Mouse (Mus musculus) Muller cell, postnatal 12 days (primary cell): ENCODE measurements at regions not wholly inside any gene's neighbourhood (a gene's known extent, or its start where the extent isn't known, plus 50 kb on each side); places are given as distances from the start of the nearest gene placed in this dataset.
"Not testable (repeated sequence)": the region's sequence is repeated elsewhere in the genome, so short reads cannot be mapped to it uniquely, and the experiment has no call there.

Experiments
- DNase-seq: peaks from one replicate; pipeline ENCODE4 v3.0.0-alpha.2; 2015; ENCODE audit errors: inconsistent ontology term

DNA sequence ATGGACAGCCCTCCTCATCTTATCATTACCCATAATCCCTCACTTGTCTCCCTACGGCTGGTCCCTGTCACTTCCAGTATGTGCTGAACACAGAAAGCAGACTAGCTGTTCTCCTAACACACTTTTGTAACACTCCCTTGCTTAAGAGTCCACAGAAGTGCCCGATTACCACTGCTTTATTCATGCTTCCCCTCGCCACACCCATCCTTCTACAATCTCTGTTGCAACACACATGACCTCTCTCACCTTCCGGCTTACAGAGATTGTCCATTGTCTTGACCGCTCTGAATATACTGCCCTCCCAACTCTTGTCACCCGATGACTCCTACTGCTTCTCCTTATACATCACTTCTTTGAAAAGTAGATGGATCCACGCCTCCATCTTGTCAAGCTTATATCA, 132.9 kb downstream of the Snx18 start:
- no peak for DNase-seq

DNA sequence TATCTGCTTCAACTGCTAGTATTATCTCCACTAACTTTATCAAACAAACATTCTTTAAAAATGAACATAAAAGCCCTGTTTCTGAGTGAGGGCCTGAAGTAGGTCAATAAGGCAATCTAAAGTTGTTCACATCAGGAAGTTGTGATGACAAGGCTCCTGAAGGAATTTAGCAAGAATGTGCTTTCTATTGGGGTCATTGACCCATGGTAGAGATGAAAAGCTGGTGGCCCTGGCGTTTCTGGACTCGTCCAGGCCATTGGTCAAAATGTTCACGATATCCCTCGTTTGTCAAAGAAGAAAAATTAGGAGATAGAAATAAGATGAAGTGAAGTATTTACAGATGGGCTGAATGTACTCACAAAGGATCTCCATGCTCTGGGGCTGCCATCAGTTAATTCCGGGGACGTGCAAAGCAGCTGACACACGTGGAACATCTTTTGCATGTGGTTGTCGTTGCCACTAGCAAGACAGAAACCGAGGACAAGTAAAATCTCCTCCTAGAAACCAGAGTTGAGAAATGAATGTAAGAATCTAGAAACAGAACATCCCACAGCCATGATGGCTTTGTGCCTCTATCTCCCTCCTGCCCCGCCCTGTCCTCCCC, 134.1 kb downstream of the Snx18 start:
- peak; percentile 52 for DNase-seq

DNA sequence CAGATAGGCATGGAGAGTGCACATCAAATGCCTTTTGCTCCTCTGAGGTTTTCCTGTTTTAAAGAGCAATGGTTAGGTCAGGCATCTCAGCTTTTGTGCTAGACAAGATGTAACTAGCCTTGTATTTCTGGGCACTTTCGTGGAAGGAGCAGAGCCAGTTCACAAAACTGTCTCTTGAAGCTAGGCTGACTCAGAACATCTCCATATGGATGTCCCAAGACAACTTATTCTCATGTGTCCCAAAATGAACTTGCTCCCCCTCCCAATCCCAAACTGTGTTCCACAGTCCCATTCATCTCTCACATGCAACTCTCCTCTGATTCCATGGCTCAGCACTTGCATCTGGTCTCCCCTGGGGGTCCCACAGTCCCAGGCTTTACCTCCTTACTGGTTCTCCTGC, 135.5 kb downstream of the Snx18 start:
- DNase-seq, result no peak

DNA sequence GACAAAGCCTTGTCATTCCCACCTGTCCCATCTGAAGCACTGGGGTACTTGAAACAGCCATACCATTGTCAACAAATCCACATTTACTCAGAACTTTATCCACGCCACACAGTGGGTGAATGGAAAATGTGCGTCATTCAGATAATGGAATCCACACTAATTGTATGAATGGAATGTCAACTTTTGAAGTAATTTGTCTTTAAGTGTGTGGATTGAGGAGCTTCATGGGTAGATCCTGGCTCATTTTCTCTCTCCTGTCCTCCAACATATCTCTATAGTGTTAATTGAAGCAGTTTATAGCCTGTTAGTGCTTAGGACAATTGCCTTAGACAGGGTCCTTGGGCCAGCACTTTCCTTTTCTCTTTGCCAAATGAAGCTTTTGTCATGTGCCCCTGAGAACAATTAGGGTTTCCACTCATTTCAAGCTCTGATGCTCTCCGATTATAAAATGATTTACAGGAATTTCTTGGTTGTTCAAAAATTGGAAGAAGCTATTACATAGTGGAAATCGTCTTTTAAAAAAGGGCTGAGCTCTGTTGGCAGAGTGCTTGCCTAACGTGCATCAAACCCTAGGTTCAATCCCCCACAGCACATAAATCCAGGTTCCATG, 140.4 kb downstream of the Snx18 start:
- peak; percentile 97 for DNase-seq

DNA sequence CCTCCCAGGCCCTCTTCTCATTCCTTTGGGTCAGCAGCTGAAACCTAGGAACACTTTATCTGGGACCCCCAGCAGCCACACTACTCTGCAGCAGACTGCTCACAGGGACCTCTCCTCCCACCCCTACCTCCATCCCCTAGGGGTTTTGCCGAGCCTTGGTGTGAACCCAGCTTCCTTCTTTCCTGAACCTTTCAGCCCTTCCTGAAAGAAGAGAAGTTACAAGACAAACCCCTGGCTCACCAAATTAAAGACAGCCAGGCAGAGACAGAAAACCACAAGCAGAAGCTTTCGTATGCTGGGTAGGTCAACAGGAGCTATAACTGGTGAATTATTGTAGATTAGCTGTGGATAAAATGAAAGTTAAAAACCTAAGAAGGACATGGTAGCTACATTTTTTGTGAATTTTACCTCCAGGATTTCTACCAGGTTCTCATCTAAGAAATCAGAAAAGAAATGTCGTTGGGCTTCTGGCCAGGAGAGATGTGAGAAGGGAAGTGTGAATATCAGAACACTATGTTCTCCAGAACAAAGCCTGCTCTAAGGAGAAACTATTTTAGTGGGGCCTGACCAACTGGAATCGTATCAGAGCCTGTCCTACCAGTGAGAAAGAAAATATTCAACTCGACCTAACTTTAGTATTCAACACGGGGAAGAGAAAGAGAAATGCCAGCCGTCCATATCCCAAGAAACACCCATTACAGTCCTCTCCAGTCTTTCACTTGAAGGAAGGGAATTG, 147.4 kb downstream of the Snx18 start:
- no peak for DNase-seq

DNA sequence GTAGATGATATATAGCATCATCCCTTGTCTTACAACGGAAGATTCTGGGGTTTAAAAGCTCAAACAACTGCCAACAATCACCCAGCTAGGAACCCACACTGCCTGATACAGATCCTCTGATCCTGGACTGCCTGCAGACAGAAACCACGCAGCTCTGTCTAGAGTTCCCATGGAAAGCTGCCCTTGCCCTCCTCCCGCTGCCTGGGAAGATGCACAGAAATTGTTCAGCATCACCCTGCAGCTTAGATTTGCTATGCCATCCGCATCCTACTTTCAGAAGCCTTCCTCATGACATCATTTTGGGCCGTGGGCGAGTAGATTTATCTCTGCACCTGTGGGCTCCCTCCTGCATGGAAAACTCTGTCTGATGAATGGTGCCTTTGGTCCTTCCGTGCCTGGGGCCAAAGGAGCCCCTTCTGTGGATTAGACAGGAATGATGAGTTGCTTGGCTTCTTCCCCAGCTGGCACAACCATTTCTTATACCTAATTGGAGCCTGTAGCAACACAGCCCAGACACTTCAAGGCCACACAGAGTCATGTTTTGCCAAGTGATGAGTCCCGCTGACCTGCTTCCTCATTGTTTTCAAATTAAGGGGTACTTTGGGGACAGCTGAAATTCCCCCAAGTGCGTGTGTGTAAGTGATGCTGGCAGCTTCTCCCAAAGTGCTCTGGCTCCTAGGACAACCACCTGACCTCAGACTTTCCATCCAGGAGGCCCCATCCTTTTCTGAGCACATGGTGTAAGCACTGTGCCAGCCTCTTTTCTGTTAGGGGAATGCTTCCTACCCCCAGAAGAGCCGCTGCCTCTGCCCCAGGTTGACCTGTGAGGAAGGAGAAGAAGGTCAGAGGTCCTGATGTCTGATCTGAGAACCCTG, 153.9 kb downstream of the Snx18 start:
- peak; percentile 96 for DNase-seq

DNA sequence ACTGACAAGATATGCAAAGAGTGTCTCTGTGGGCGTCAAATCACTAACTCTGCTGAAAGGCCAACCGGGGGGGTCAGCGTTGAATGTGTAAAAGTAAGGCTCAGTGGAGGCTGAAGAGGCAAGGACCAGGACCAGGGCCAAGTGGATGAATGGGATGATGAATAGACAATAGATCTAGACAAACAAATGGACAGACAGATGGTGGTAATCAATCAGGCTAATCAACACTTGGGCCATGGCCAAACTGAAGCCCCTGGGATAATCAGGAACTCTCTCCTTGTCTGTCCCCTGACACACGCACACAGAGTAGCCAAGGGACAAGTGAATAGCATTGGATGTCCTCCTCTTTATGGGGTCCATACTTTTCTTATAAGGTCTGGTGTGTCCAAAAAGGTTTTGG, 154.9 kb downstream of the Snx18 start:
- peak; percentile 58 for DNase-seq

DNA sequence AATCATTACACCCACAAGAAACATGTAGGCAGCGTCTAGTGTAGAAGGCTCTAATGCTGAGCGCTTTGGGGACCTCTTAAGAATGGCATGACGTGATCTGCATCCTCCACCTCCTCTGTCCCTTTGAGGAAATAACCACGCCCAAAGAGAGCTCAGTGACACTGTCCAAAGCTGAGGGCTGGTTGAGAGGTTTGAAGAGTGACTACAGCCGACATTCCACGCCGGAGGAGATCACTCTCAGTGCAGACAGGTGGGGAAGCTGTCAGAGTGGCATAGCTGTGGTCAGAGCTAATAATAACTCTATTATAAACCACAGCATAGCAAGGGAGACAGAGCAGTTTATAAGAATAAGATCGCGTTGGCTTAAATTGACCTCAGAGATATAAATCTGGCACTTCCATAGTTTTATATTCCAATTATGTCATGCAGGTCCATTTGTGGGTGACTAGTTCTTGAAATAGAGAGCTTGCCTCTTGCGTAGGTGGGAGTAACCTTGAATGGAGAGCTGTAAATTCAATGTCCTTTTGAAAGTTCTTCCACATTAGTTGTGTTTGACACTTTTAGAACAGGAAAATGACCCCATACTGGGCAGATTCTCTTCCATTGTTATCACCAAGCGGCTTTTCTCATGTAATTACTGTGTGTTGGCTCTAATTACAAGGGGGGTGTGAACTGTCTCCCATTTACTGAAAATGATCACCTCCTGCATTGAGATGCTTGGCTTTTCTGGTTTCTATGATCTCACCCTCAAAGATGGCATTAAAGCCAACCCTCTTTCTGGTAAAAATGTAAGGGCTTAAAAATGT, 161.7 kb downstream of the BC067074 start:
- DNase-seq, result peak; percentile 87

DNA sequence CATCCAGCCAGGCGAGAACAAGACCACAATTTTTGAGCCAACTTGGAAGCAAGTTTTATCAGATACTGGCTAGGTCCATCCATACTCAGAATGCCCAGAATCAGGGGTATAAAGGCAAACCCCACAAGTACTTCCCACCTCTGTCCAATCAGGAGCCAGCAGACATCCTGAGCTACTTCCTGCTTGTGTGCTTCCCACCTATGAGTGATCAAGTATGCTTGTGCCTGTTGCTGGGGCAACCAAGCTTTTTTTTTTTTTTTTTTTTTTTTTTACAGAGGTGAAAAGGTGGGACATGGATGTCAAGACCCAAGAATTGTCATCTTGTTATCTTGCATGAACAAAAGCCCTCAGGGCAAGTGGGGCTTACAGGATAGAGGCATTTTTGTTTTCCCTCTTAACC, 155.4 kb downstream of the BC067074 start:
- DNase-seq, result no peak

DNA sequence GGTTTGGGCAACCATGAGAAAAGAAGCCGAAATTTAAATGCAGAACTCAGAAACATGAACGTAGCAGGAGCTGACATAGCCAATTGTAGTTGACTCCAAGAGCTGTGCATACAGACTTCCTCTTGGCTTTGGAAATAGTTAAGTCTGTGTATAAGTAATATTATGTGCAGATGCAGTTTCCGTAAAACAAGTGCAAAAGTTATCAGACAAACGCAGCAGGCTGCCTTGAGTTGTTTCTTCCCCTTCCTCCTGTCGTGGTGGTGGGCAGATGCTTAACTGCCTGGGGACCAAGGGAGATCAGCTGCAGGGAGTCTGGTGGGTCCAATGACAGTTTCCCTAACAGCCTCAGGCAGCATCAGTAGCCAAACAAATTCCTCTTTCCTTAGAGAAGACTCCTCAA, 153.3 kb downstream of the BC067074 start:
- no peak for DNase-seq

DNA sequence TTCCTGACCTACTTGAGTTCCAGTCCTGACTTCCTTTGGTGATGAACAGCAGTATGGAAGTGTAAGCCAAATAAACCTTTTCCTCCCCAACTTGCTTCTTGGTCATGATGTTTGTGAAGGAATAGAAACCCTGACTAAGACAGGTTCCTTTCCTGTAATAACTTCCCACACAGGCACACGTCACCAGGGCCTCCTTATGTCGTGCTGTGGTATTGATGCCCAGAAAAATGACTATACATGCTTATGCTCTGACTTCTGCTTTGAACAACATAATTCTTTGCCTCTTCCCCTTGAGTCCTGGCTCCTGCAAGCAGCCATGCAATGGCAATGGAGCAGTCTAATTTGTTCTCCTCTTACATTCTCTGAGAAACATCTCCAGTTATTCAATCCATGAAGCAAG, 151.5 kb downstream of the BC067074 start:
- not testable (repeated sequence) for DNase-seq

DNA sequence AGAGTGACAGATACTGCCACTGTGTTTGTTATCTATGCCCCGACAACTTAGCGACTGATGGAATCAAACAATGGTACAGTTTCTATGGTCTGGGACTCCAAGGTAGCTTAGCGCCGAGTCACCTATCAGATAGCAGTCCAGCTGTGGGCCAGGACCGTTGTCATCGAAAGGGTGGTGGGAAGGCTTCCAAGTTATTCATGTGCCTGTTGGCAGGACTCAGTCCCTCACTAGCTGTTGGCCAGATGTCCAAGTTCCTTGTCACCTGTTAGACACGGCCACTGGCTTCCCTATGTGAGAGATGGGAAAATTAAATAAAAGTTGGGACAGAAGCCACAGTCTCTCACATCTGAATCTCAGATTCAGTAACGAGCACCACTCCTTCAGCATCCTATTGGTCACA, 150.1 kb downstream of the BC067074 start:
- DNase-seq, result no peak

DNA sequence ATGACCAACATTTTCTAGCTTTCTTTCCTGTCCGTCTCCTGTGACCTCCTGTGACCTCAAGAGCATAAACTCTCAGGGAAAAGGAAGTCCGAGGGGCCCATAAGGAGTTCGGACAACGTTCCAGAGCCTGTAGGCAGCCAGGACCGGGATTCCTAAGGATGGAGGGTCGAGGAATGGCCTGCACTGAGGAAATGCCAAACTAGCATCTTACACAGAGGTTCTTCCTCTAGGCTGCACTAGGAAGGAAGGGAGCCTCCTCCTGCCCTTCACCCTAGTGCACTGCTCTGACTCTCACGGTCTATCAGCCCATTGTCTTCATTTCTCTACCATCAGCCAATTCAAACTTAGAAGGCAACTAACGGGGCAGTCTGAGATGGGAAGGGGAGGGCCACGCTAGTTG, 149.2 kb downstream of the BC067074 start:
- no peak for DNase-seq

DNA sequence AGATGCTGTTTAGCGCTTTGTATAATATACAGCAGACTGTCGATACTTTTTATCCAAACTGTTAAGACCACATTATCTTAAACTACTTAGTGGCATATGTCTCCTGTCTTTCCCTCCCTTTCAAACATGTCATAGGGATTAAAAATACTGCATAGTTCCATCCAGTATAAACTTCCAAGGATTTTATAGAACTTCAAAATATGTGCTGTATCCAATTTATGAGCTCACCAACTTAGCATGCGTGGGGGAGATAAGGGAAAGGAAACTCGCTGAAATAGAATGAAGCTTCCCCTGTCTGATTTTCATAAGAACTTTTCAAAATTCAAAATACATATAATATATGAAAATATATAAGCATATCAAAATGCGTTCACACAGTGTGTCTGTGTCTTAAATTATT, 147.2 kb downstream of the BC067074 start:
- no peak for DNase-seq

DNA sequence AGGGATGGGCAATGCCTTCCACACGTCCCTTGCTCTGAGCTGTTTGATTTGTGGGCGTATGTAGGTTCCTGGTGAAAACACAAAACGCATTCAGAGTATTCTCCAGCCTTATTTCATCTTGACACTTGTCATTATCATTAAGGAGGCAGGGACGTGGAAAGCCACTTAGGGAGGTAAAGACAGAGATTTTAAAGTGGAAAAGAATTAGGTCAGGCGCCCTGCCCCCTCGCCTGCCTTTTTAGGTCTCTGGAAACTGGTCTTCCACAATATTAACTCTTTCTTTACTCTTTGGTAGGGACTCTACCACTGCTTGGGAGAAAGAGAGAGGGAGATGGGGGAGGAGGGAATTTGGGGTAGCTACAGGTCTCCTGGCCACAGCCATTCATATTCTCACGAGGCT, 146.6 kb downstream of the BC067074 start:
- no peak for DNase-seq

DNA sequence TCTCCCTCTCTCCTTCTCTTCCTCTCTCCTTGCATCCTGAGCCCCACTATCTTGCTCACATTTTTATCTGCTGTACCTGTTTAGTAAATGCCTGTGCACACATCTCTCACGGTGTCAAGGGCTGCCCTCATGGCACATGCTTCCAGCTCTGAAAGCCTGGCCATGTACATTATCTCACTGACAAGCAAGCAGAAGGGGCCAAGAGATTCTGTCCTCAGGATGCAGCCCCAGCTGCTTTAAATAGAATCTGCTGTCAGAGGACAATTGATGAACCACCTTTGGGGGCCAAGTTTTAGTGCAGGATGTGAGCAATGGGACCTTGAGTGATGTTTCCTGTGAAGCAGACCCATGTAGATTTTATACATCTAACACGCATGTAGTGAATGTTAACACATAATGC, 145.9 kb downstream of the BC067074 start:
- DNase-seq, result no peak

DNA sequence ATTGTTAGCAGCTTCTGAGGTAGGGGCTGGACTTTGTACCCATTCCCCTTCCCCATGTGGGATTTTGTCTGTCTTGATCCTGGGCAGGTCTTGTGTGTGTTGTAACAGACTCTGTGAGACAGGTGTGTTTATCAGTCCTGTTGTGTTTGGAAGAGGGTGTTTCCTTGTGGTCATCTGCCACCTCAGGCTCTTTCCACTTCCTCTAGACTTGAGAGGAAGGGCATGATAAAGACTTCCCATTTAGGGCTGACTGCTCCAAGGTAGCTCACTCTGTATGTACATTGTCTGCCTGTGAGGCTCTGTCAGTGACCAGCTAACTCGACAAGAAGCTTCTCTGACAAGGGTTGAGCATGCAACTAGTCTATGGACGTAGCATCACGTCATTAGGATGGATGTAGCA, 143.3 kb downstream of the BC067074 start:
- no peak for DNase-seq

DNA sequence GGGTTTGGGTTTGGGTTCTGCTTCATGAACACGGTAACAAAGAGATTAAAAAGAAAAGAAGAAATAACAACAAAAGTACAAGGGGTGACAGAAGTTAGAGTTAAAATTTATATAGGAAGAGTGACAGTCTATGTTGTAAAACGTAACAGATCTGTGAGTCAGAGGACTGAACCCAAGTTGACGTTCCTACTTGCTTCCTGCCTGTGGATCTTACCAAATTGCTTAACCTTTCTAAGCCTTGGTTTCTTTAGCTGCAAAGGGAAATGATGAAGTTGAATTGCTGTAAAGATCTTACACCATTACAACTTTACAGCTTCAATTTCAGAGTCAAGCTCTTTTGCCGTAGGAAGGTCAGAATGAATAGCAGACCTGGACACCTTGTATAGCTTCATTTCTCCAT, 142.2 kb downstream of the BC067074 start:
- DNase-seq, result no peak

DNA sequence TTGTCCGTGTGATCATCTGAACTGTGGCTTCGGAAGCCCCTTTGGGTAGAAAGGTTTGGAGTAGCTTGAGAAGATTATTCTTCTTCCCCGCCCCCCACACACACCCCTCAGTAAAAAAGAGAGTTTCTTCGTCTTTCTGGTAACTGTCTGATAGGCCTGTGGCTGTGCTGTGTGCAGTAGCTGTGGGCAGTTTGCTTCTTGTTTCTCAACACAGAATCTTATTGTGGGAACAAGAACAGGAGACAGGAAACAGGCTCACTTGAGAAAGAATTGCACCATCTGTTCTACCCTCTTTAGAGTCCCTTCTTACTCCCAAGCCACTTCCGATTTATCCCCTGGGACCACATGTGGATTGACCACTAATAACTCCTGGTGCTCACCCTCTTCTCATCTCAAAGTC, 140.5 kb downstream of the BC067074 start:
- DNase-seq, result no peak

DNA sequence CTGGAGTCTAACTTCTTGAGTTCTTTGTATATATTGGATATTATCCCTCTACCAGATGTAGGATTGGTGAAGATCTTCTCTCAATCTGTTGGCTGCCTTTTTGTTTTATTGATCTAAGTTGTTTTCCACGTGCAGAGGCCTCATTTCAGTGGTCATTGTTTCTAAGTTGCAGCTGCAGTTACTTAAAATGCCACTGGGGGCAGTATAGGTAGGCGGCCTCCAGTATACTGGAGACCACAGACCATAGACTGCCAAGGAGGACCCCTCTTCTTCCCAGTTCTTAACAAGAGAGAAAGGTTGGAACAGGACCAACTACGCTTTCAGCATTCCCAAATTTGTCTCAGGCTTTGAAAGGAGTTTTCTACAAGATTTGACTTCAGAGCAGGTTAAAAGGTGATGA, 136.7 kb downstream of the BC067074 start:
- no peak for DNase-seq
